Mouse (Mus musculus) brain, embryonic 14.5 days (tissue): ENCODE measurements at regions not wholly inside any gene's neighbourhood (a gene's known extent, or its start where the extent isn't known, plus 50 kb on each side); places are given as distances from the start of the nearest gene placed in this dataset.

Experiments
- CTCF ChIP-seq: fragments of 200-500 bp; IDR thresholded peaks from 2 replicates; pipeline ENCODE4 v1.5.1; 2012; ENCODE audit warnings: inconsistent platforms, mild to moderate bottlenecking, moderate library complexity, borderline replicate concordance; ENCODE audit not compliant: insufficient read depth, insufficient read length; ENCODE audit errors: extremely low read depth
- POLR2A ChIP-seq: fragments of 200-500 bp; IDR thresholded peaks from 2 replicates; pipeline ENCODE4 v1.6.1; 2012; ENCODE audit warnings: mild to moderate bottlenecking, inconsistent platforms, borderline replicate concordance; ENCODE audit not compliant: poor library complexity, insufficient read depth, insufficient read length, severe bottlenecking; ENCODE audit errors: extremely low read depth

DNA sequence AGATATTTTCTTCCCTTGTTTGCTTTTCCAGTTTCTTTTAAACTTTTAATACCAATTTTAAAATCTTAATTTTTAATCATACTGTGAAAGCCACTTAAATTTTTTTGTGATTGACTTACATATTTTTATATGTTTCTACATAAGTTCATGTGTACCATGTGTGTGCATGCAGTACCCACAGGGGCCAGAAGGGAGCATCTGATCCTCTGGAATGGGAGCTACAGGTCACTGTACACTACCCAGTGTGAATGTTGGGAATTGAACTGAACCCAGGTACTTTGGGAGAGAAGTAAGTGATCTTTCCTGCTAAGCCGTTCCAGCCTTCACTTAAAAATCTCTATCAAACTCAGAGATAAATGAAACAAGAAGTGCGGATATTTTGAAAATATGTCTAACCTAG, 302.5 kb upstream of the Gm15217 start:
- peak; percentile 20; the same call in 1 of the 2 replicates for TF ChIP-seq CTCF
- TF ChIP-seq POLR2A, result no peak
